Mouse (Mus musculus): ENCODE results near the gene Fam129b.

Gene Fam129b

GRCm38 (mm10) chr2:32964659-32965457 is 88.9 kb downstream of the Fam129b start:
- DNase-seq (ENCODE audit: low read depth, low spot score) = peak; percentile 64

GRCm38 (mm10) chr2:32965511-32966183 is 89.7 kb downstream of the Fam129b start:
- peak; percentile 72 for DNase-seq (ENCODE audit: low read depth, low spot score)

- no peak for DNase-seq (ENCODE audit: low read depth, low spot score)
Measured at GRCm38 (mm10) chr2:32966184-32966688, 90.3 kb downstream of the Fam129b start.

GRCm38 (mm10) chr2:32966689-32967631 is 91.0 kb downstream of the Fam129b start:
- peak; percentile 89 for DNase-seq (ENCODE audit: low read depth, low spot score)

DNA sequence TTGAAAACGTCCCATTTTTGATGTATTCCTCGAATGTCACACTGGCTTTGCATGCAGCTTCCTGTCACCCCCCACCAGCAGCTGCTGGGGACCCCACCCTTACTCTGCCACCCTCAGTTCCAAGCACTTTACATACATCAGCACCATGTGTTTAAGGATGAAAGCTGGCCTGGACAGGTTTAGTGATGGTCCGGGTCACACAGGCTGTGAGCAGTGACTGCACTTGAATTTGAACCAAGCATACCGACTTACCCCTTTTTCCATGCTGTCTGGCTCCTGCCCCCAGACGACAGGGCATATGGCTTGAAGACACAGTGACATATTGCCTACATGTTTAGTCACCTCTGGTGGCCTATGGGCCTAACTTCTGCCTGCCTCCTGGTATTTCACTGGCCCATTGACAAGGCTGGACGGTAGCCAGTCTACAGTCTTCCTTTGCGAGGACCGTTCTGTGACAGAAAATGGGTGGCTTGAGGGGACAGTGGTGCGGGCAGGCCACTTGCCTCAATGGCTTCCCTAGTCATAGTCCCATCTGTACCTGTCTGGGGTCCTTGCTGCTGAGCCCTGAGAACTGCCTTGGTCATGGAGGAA is 92.2 kb downstream of the Fam129b start:
- no peak for DNase-seq (ENCODE audit: low read depth, low spot score)

GRCm38 (mm10) chr2:32969326-32969725 is 93.4 kb downstream of the Fam129b start:
- no peak for DNase-seq (ENCODE audit: low read depth, low spot score)

- peak; percentile 91 for DNase-seq (ENCODE audit: low read depth, low spot score)
Measured at GRCm38 (mm10) chr2:32971235-32971634, 95.3 kb downstream of the Fam129b start.

DNA sequence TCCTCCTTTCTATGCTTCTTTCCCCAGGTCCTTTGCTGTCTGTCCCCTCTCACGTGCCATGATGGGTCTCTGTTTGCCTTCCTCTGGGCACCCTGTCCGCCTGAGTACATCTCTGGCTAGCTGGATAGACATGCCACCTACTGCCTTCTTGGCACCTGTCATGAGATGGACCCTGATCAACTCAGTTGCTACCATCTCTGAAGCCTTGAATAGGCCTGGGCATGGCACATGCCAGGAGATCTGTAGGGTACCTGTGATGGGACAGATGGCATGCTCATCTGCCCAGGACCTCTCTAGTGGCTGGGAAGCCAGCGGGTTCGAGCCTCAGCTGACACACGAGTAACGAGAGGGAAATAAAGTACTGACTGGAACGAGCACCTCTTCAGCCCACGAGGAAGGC is 98.3 kb downstream of the Fam129b start:
- DNase-seq (ENCODE audit: low read depth, low spot score) = no peak
